Mouse (Mus musculus) neural tube, embryonic 11.5 days (tissue): ENCODE measurements around the gene Yae1d1. TPM values are rescaled to one million over a fixed set of nuclear protein-coding genes. Genes with fewer than 3 reads are reported as not detected.
"Not testable (repeated sequence)": the region's sequence is repeated elsewhere in the genome, so short reads cannot be mapped to it uniquely, and the experiment has no call there.

Experiments used
- ATAC-seq: fragments of 200-750 bp; cut with Nextera tagmentation; 2 replicates; pipeline ENCODE4 v1.8.0; 2017; ENCODE audit warnings: moderate number of reproducible peaks, mild to moderate bottlenecking, moderate TSS enrichment, moderate library complexity; ENCODE audit not compliant: insufficient read depth, low FRiP score, low TSS enrichment
- DNase-seq: peaks from one replicate; pipeline ENCODE4 v3.0.0-alpha.2; 2015; ENCODE audit warnings: low spot score
- H3K27ac ChIP-seq: fragments of 300-500 bp; sonication (generic); 2 replicates; pipeline ENCODE4 v1.5.1; 2014; ENCODE audit warnings: low read depth, mild to moderate bottlenecking, low read length
- H3K27me3 ChIP-seq: fragments of 300-500 bp; sonication (generic); 2 replicates; pipeline ENCODE4 v1.6.1; 2014; ENCODE audit warnings: mild to moderate bottlenecking, low read length, mixed read lengths; ENCODE audit not compliant: control insufficient read depth, insufficient read depth
- H3K36me3 ChIP-seq: fragments of 300-500 bp; sonication (generic); 2 replicates; pipeline ENCODE4 v1.6.1; 2014; ENCODE audit warnings: mild to moderate bottlenecking, low read length, moderate library complexity, mixed read lengths; ENCODE audit not compliant: control insufficient read depth, insufficient read depth
- H3K4me1 ChIP-seq: fragments of 300-500 bp; sonication (generic); 2 replicates; pipeline ENCODE4 v1.6.1; 2014; ENCODE audit warnings: low read length, mixed read lengths; ENCODE audit not compliant: control insufficient read depth, insufficient read depth
- H3K4me2 ChIP-seq: fragments of 300-500 bp; sonication (generic); 2 replicates; pipeline ENCODE4 v1.6.1; 2014; ENCODE audit warnings: low read depth, mild to moderate bottlenecking, moderate library complexity
- H3K4me3 ChIP-seq: fragments of 300-500 bp; sonication (generic); 2 replicates; pipeline ENCODE4 v1.5.1; 2014; ENCODE audit warnings: low read depth, low read length
- H3K9ac ChIP-seq: fragments of 300-500 bp; sonication (generic); 2 replicates; pipeline ENCODE4 v1.6.1; 2014; ENCODE audit warnings: mild to moderate bottlenecking, low read length
- H3K9me3 ChIP-seq: fragments of 300-500 bp; sonication (generic); 2 replicates; pipeline ENCODE4 v1.6.1; 2016; ENCODE audit warnings: low read length; ENCODE audit not compliant: control insufficient read depth
- WGBS: fragments of 180-500 bp; shearing (Covaris S2); extraction: QIAGEN DNeasy Blood & Tissue Kit; methylation state at CpG from one replicate; pipeline ENCODE4 v1.1.7; 2014; 5-methylcytosine and 5-hydroxymethylcytosine counted together
- polyA plus RNA-seq: library from polyadenylated mRNA; unstranded; fragments of >200 nt; fragmentation: Nextera tagmentation; extraction: Ambion mirVana; gene quantifications from 2 replicates; pipeline ENCODE4 v1.2.1, GENCODE M21; 2014

Yae1d1 gene
- polyA plus RNA-seq, 1 experiment from 2014 or later: 87.5 TPM

DNA sequence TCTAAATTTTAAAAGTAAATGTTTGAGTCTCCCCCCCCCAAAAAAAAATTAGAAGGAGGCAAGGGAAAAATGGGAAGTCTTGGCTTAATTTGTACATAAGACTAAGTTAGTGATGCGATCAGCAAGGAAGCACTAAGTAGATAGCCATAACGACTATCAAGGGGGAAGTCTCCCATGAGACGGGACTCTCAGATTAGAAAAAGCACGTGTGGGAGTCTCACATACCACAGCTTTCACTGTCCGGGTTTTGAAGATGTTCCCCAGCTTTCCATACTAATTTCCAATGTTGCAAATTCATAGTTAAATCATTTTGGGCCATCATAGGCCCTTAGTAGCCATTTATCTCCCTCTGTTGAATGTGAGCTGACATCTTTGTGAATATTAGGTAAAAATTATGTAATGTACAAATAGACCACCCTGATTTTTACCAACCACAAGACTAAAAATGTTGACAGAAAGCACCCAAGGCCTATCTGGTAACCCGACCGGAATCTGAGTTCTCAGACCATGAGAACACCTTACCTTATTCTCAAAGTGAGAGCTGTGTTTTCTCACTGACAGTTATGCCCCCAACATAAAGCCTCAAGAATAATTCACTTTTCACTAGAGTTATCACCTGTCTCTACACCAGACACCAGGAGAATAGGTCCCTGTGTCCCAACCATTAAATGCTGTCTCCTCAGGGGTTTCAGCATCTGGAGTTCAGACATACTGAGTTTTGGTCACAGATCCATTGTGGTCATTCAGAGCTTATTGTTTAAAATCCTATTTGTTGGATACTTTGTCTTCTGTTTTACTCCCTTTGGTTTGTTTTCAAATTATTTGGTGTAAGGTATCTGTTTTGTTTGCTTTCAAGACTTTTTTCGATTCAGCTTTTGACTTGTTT, 16.1 kb downstream of the Yae1d1 start:
- Histone ChIP-seq H3K4me3 (no peak overlapping the region), H3K9ac (no peak overlapping the region), H3K9me3 (no peaks in the 10 kb centered on the region), H3K36me3 (no peaks in the 10 kb centered on the region), H3K4me1 (no peaks in the 10 kb centered on the region), H3K27ac (no peak overlapping the region), H3K4me2 (no peak overlapping the region), H3K27me3 (no peaks in the 10 kb centered on the region)
- no peak for DNase-seq
- WGBS: 84% methylated on average over 8 of the region's 8 CpGs
- ATAC-seq: no peak

- WGBS: 48% methylated on average over 2 of the region's 2 CpGs
- no peak for ATAC-seq
Observed at GRCm38 (mm10) chr13:17975891-17976290, 17.3 kb downstream of the Yae1d1 start.

DNA sequence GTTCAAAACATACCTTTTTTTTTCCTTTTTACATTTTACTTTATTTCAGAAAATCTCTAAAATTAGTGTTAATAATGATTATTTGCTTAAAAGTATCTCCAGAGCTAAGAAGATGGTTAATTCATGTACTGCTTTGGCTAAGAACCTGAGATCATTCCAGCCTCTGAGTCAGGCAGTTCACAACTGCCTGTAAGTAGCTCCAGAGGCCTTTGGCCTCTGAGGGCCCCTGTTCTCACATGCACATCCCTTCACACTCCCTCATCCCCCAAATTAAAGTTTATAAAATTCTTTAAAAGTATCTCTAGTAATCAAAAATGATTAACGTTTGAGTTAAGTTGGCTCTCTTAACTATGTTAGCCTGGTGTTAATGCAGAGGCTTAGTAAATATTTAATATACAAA, 17.7 kb downstream of the Yae1d1 start:
- no peaks in the 10 kb centered on the region for H3K4me1 ChIP-seq
- H3K27ac ChIP-seq: no peak overlapping the region
- no peak overlapping the region for H3K4me3 ChIP-seq
- no peaks in the 10 kb centered on the region for H3K27me3 ChIP-seq
- no peak overlapping the region for H3K9ac ChIP-seq
- 79% methylated on average over 1 of the region's 1 CpGs for WGBS
- no peak for ATAC-seq
- no peaks in the 10 kb centered on the region for H3K9me3 ChIP-seq
- no peak overlapping the region for H3K4me2 ChIP-seq
- H3K36me3 ChIP-seq: no peaks in the 10 kb centered on the region
- DNase-seq: no peak

More at GRCm38 (mm10) chr13:17975891-17976290, 17.3 kb downstream of the Yae1d1 start:
- Histone ChIP-seq H3K9ac (no peak overlapping the region), H3K36me3 (no peaks in the 10 kb centered on the region), H3K4me1 (no peaks in the 10 kb centered on the region), H3K4me2 (no peak overlapping the region), H3K4me3 (no peak overlapping the region), H3K27me3 (no peaks in the 10 kb centered on the region), H3K27ac (no peak overlapping the region), H3K9me3 (no peaks in the 10 kb centered on the region)
- no peak for DNase-seq

DNA sequence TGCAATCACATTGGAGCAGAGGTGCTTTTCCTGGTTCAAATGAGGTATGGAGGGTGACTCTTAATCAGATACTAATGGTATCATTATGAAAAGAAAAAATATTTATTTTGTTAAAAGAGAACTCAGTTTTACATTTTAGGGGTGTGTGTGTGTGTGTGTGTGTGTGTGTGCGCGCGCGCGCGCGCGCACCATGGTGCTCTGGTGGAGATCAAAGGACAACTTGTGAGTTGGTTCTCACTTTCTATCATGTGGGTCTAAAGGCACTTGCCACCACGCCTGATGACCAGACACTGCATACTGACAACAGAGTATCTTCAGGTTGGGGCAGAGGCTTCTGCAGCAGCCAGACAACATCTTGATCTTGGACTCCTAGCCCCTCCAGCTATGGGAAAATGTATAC, 18.4 kb downstream of the Yae1d1 start:
- Histone ChIP-seq H3K9ac (no peak overlapping the region), H3K27ac (no peak overlapping the region), H3K27me3 (no peaks in the 10 kb centered on the region), H3K9me3 (no peaks in the 10 kb centered on the region), H3K36me3 (no peaks in the 10 kb centered on the region), H3K4me1 (no peaks in the 10 kb centered on the region), H3K4me3 (no peak overlapping the region), H3K4me2 (no peak overlapping the region)
- DNase-seq: no peak
- ATAC-seq: no peak
- WGBS: 97% methylated on average over 9 of the region's 9 CpGs

DNA sequence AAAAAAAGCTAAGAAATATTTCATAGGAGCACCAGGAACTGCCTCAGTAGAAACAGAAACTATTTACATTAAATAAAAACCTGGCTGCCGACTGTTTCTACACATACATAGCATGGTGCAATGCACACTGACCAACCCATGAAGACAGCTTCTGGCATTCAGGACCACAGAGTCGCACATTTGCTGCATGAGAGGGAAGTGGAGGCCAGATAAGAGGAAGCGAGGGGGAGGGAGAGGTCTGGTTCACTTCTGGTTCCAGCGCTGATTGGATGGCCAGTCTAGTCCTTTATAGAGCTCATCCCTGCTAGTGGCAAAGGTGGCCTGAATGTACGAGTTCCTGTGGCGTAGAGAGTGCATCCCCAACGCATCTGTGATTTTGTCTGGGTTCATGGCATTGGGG, 32.5 kb downstream of the Yae1d1 start:
- no peaks in the 10 kb centered on the region for H3K36me3 ChIP-seq
- 87% methylated on average over 7 of the region's 7 CpGs for WGBS
- no peak overlapping the region for H3K4me3 ChIP-seq
- ATAC-seq: no peak
- DNase-seq: no peak
- no peak overlapping the region for H3K9ac ChIP-seq
- H3K27ac ChIP-seq: no peak overlapping the region
- no peaks in the 10 kb centered on the region for H3K9me3 ChIP-seq
- no peak overlapping the region for H3K4me2 ChIP-seq
- no peaks in the 10 kb centered on the region for H3K4me1 ChIP-seq
- no peaks in the 10 kb centered on the region for H3K27me3 ChIP-seq

GRCm38 (mm10) chr13:17954282-17954681, 38.9 kb downstream of the Yae1d1 start:
- ATAC-seq: no peak
- H3K4me3 ChIP-seq: no peak overlapping the region
- DNase-seq: no peak
- 55% methylated on average over 1 of the region's 1 CpGs for WGBS
- H3K27me3 ChIP-seq: no peaks in the 10 kb centered on the region
- H3K4me2 ChIP-seq: no peak overlapping the region
- H3K4me1 ChIP-seq: no peaks in the 10 kb centered on the region
- H3K36me3 ChIP-seq: no peaks in the 10 kb centered on the region
- no peak overlapping the region for H3K9ac ChIP-seq
- H3K27ac ChIP-seq: no peak overlapping the region
- H3K9me3 ChIP-seq: no peaks in the 10 kb centered on the region

GRCm38 (mm10) chr13:17950581-17950980, 42.6 kb downstream of the Yae1d1 start:
- not testable (repeated sequence) for H3K4me3 ChIP-seq, DNase-seq, H3K27ac ChIP-seq, H3K27me3 ChIP-seq, ATAC-seq, H3K4me1 ChIP-seq, H3K4me2 ChIP-seq, H3K9me3 ChIP-seq, H3K9ac ChIP-seq, H3K36me3 ChIP-seq
- 92% methylated on average over 8 of the region's 8 CpGs for WGBS

DNA sequence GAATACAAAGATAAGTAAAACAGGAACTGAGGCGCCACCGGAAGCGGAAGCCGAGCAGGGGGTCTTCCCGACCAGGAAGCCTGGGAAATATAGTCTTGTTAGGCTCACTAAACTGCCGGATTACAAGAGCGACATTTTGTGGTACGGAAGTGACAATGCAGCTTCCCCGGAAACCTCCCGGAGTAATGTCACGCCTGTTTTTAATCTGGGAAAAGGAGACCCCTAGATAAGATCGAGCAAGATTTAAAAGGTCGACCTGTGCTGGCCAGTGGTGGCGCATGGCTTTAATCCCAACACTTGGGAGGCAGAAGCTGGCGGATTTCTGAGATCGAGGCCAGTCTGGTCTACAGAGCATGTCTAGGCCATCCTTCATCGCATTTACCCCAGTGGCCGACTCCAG, 43.6 kb downstream of the Yae1d1 start:
- Histone ChIP-seq H3K4me1 (no peaks in the 10 kb centered on the region), H3K4me3 (no peak overlapping the region), H3K9ac (no peak overlapping the region), H3K27ac (no peak overlapping the region), H3K36me3 (no peaks in the 10 kb centered on the region), H3K27me3 (no peaks in the 10 kb centered on the region), H3K9me3 (no peaks in the 10 kb centered on the region), H3K4me2 (no peak overlapping the region)
- WGBS: 78% methylated on average over 18 of the region's 18 CpGs
- DNase-seq (no peak), ATAC-seq (no peak)
